Mouse (Mus musculus): ENCODE results near the gene Notch2.

DNA sequence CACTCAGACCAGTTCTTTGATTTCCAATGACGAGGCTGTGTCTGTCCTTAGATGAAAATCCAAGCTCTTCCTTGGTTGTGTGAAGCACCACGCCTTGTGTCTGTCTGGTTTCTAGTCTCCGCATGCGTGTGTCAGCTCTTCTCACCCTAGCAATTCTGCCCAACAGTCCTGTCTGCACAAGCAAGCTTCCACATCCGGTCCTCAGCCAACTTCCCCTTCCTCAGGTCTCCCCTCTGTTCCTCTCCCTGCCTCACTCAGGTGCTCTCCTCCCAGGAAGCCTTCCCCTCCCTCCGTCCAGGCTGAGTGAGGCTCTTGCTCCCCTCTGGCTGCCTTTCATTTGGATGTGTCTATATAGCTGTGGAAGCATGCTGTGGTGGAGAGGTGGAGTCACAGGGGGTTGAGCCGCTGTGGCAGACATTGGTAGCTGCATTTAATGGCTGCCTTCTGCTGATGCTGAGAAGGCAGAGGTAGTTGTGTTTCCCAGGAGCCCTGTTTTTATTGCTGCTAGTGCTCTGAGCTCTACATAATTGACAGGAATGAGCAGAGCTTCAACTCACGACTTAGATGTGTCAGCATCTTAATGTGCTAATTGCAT lies 70.8 kb downstream of the Notch2 start:
- TF ChIP-seq CTCF (IDR thresholded peaks at IDR 0.05) (no peak), EP300 (IDR thresholded peaks at IDR 0.05) (no peak)

Data from lung, postnatal 0 days (tissue).